Mouse (Mus musculus) erythroid progenitor cell, adult 5-6 weeks (primary cell): ENCODE results near the gene Slc7a7. TPM values are rescaled to one million over a fixed set of nuclear protein-coding genes. Genes with fewer than 3 reads are reported as not detected.

Source experiments
- ATAC-seq: replicated peaks from 2 replicates; pipeline ENCODE4 v1.8.0; 2016; ENCODE audit warnings: moderate number of reproducible peaks, mild to moderate bottlenecking, moderate TSS enrichment, inconsistent platforms; ENCODE audit not compliant: poor library complexity, low FRiP score, severe bottlenecking
- total RNA-seq, 2 experiments: library from RNA; stranded (forward) in 1 of 2; stranded (reverse) in 1 of 2; fragments of 150-400 nt in 1 of 2; fragments of 186-747, 209-891 nt in 1 of 2; gene quantifications; 2 replicates each; pipeline versions ENCODE4 v1.2.3 to v1.2.4; 2015 to 2017; ENCODE audit warnings: low replicate concordance in 2 of 2

The Slc7a7 gene
- total RNA-seq (2015; ENCODE audit: low replicate concordance) (1.7 and 2.5 TPM in 2 replicates), total RNA-seq (2017; ENCODE audit: low replicate concordance) (1.4 and 1.9 TPM in 2 replicates)

DNA sequence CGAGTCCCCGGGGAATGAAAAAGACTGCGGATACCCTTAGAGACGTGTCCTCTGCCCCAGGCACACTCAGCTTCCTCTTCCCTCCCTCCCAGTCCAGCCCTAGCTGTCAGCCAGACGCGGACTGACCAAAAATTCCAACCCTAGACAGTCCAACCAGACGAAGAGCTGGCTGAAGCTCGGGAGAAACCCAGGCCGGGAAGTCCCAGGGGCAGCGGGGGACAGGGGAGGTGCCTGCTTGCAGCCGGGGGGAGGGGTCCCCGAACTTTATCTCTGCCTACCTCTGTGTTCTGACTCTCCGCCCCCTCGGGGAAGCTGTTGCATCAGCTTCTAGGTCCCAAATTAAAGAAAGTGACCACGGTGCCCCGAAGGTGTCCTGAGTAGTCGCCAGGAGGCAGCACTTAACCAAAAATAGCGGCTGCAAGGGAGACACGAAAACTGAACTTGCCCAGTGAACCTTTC is at the start of gene Slc7a7:
Slc7a7 (minus strand) TSS at position 158 of the 459 bp plus-strand sequence.
- peak; percentile 65 for ATAC-seq

GRCm38 (mm10) chr14:54464293-54465005 is 46.9 kb upstream of the Slc7a7 start:
- ATAC-seq: peak; percentile 81

GRCm38 (mm10) chr14:54463959-54464292 is 46.3 kb upstream of the Slc7a7 start, which contains the start of gene Lrp10:
Gene Lrp10, plus strand, starts transcription at chr14:54464137.
- ATAC-seq: peak; percentile 90

DNA sequence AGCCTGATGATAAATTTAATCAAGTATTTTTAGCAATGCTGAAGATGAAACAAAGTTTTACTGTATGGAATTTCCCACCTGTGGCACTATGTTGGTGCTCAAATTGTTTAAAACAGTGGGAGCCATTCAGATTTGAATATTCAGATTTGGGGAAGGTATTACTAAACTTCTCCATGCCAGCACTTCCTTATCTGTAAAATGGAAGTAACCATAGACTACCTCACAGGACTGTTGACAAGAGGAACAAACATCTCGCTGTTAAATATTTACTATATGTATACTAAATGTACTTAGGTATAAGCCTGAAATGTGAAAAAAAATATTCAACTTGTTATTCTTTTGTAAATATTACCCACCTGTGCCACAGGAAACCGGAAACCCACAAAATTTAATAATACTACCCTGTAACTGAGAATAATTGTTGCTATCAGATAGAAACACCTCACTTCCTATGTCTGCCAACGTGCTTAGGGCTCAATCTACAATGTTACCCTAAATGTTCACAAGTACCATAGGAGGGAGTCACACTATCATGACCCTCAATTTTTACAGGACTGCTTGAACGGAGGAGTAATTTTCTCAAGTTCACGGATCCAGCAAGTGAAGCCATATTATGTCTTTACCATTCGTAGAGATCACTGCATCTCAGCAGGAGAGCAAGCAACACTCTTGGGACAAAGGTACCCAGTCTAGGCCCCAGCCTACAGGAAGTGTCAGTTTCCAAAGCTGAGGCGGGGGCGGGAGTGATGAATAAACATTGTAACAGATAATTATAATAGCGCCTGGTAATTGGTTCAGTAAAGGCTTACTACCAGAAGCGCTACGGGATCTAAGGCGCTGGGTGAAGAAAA is 45.8 kb upstream of the Slc7a7 start:
- peak; percentile 46 for ATAC-seq

DNA sequence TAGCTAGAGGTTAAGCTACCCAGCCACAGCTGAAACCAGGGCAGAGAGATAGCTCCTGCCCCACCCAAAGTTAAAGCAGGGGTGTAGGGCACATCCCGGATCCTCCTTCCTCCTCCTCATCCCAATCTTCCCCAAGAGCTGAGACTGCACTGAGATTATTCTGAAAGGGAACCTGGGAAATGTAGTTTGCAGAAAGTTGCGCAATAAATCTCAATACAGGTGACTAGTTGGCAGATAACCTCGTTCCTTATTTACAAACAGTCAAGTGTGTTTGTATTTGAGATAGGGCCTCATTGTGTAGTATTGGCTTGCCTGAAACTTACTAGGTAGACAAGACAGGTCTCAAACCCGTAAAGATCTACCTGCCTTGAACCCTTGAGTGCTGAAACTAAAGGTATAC is 44.6 kb upstream of the Slc7a7 start:
- no peak for ATAC-seq

DNA sequence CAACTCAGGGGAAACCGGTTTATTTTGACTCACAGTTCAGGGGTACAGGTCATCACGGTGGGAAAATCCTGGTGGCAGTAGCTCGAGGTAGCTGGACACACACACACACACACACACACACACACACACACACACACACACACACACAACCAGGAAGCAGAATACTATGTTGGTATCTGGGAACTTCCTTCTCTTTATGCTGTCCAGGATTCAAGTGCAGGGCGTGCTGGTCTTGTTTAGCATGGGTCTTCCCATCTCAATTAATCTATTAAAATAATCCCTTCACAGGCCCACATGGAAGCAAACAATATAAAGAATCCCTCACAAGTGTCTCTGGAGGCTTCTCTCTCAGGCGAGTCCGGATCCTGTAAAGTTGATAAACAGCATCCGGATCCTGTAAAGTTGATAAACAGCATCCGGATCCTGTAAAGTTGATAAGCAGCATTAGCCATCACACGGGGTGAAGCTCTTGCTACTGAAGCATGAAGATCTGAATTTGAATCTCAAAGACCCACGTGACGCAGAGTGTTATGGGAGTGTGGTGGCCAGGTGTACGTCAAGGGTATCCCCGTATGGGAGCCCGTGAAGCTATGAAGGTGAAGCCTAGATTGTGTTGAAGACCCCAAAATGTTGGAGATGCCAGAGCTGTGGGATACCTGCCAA is 40.5 kb upstream of the Slc7a7 start:
- no peak for ATAC-seq

DNA sequence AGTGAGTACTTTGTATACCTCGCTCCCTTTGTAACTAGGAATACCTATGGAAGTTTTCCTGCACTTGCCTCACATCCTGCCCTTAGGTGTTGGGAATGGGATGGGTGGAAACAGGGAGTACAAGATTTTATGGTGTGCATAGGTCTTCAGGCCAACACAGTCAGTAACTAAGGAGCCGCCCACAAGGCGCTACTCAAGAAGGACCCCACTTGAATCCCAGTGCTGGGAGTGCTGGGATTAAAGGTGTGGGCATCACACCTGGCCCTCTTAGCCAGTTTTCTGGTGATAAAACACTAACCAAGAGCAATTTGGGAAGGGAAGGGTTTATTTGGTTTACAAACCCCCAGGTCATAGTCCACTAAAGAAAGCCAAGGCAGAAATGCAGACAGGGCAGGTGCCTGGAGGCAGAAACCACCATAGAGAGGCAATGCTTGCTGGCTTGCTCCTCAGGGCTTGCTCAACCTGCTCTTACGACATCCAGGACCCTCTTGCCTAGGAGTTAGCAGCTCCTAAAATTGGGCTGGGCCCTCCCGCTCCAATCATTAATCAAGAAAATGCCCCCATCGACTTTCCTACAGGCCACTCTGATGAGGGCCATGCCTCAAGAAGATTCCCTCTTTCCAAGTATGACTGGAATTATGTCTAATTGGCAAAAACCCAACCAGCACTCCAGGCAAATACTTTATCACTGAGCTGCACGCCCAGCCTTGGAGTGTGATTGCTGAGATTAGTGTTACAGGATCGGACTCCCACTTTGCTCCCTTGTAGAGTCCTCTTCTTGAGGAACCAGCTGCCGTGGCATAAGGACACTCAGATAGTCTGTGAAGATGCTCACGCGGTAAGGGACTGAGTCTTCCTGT is 37.3 kb upstream of the Slc7a7 start:
- ATAC-seq: no peak

GRCm38 (mm10) chr14:54453566-54453965 is 36.0 kb upstream of the Slc7a7 start:
- no peak for ATAC-seq

GRCm38 (mm10) chr14:54445476-54445875 is 27.9 kb upstream of the Slc7a7 start:
- no peak for ATAC-seq

DNA sequence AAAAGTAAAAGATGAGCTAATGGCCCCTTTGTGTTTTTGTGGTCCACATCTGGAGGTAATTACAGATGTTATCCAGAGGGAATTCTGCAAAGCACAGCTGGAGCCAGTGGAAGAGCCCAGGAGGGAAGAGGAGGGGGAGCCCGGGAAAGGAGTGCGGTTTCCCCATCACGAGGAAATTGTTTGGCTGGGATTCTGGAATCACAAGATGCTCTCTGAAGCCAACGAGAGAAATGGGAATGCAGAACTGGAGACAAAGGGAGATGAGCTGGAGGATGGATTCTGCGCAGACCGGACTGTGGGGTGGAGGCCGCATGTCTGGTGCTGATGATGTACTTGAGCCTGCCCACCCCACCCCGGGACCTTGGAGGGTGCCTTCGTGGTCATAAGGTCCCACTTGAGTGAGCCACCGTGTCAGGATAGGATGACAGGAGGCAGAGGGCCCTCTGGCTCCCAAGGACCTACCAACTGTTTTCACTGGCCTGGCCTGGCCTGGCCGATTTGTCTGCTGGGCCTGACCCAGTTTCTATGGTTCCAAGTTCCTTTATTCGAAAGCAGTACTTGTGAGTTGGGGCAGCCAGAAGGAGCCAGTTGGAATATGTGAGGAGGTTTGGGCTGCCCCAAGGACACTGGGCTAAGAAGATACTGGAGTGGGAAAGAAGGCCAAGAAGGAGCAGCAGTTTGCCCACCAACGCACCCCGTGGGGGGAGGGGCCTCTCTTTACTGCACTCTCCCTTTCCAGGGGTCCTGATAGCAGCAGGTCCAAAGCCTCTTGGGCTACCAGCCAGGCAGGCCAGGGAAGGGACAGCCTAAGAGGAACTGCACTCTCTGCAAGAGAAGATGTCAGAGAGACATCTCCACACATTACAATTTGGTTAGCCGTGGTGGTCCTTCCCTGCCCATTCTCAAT is 26.4 kb upstream of the Slc7a7 start:
- ATAC-seq: no peak

DNA sequence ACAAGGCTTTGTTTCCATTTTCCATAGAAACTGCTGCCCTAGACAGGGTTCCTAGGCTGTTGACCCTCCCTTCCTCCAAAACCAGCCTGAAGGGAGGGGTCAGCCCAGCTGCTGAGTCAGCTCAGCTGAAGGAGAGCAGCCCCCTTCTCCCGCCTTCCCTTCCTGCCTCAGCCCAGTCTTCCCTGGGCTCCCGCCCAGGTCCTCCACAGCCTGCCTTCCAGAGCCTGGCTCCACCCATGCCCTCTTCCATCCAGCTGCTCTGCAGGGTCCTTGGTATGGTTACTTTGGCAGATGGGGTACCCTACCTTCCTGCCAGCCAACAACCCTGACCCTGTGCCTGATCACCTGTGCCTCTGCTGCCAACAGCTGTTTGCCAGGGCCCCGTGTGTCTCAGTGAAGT is 25.6 kb upstream of the Slc7a7 start:
- no peak for ATAC-seq

DNA sequence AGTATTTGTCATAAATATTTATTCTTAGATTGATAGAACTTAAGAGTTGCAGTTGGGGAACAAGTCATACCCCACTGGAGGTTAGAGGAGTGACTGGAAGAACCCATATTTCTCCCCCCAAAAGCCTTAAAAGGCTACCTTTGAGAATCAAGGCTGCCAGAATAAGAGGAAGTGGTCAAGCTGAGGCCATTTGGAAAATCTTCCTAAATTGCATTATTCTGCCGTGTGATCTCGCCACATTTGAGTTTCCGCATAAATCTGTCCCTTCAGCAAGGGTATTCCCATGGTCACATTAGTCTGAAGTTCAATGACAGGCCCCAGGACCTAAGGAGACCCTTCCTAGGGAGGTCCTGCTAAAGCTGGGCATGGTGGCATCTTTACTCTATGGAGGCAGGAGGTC is 25.0 kb upstream of the Slc7a7 start:
- ATAC-seq: no peak

- no peak for ATAC-seq
Measured at GRCm38 (mm10) chr14:54441365-54441764, 23.8 kb upstream of the Slc7a7 start.

DNA sequence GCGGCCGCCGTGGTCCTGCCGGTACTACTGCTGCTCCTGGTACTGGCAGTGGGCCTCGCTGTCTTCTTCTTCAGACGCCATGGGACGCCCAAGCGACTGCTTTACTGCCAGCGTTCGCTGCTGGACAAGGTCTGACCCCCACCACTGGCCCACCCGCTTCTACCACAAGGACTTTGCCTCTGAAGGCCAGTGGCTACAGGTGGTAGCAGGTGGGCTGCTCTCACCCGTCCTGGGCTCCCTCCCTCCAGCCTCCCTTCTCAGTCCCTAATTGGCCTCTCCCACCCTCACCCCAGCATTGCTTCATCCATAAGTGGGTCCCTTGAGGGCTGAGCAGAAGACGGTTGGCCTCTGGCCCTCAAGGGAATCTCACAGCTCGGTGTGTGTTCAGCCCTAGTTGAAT is 23.0 kb upstream of the Slc7a7 start:
- ATAC-seq: no peak

GRCm38 (mm10) chr14:54439610-54440009 is 22.0 kb upstream of the Slc7a7 start:
- ATAC-seq: no peak

DNA sequence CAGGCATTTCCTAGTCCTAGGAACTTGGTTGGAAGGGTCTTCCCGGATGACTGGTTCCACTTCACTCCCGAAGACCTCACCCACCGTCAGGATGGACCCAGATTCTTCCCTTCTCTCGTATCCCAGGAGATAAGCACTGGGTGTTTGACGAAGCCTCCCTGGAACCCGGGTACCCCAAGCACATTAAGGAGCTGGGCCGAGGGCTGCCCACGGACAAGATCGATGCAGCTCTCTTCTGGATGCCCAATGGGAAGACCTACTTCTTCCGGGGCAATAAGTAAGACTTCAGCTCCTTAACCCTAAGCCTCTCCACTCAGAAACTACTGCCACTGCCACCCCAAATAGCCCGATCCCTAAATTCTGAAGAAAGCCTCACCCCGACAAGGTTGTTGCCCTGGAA is 21.6 kb upstream of the Slc7a7 start:
- ATAC-seq: no peak

GRCm38 (mm10) chr14:54435194-54435918 is 17.8 kb upstream of the Slc7a7 start:
- no peak for ATAC-seq

DNA sequence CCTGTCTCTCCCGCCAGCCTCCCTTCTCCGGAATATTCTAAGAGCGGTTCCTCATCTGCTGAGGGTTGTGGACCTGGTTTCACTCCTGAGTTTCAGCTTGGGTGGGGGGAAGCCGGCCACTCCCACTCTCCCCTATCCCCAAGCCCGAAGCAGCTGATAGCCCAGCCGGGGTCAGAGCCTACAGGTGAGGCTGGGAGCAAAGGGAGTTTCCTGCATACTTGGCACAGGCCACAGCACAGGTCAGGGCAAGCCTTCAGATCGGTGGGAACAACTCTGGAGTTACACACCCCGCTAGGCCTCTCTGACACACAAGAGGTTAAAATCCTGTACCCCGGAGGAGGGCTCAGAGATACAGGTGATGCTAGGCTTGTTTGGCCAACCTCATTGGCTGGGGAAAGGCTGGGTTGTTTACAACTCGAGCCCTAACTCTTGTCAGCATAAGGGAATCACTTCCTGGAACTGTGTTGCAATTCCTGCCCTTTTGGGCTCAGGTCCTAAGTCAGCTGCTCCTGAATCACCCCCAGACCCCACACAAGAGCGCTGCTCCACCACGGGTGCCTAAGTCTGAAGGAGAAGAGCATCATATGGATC is 16.5 kb upstream of the Slc7a7 start:
- ATAC-seq: no peak
